Mouse (Mus musculus) limb, embryonic 10.5 days (tissue): Measurements from ENCODE around the gene D930020B18Rik. TPM values are rescaled to one million over a fixed set of nuclear protein-coding genes. Genes with fewer than 3 reads are reported as not detected.

Experiments
- DNase-seq: peaks from one replicate; pipeline ENCODE4 v3.0.0-alpha.2; 2017; ENCODE audit warnings: low spot score
- H3K27ac ChIP-seq: fragments of 300-500 bp; sonication (generic); 2 replicates; pipeline ENCODE4 v1.5.1; 2016; ENCODE audit warnings: mild to moderate bottlenecking
- H3K27me3 ChIP-seq: fragments of 300-500 bp; sonication (generic); 2 replicates; pipeline ENCODE4 v1.6.1; 2016; ENCODE audit warnings: low read depth, mild to moderate bottlenecking; ENCODE audit not compliant: poor library complexity, severe bottlenecking
- H3K36me3 ChIP-seq: fragments of 300-500 bp; sonication (generic); 2 replicates; pipeline ENCODE4 v1.6.1; 2016; ENCODE audit warnings: mild to moderate bottlenecking, moderate library complexity
- H3K4me1 ChIP-seq: fragments of 300-500 bp; sonication (generic); 2 replicates; pipeline ENCODE4 v1.6.1; 2016
- H3K4me3 ChIP-seq: fragments of 300-500 bp; sonication (generic); 2 replicates; pipeline ENCODE4 v1.5.1; 2016; ENCODE audit warnings: mild to moderate bottlenecking, moderate library complexity
- H3K9me3 ChIP-seq: fragments of 300-500 bp; sonication (generic); replicated peaks from 2 replicates; pipeline ENCODE4 v1.6.1; 2016; ENCODE audit warnings: mild to moderate bottlenecking
- WGBS: fragments of 180-500 bp; shearing (Covaris S2); methylation state at CpG from one replicate; pipeline ENCODE4 v1.1.7; 2016; 5-methylcytosine and 5-hydroxymethylcytosine counted together
- microRNA-seq: library from miRNA; unstranded; fragments of <30 nt; microRNA quantifications from one replicate; pipeline ENCODE4, GENCODE M21; 2017
- polyA plus RNA-seq: library from polyadenylated mRNA; unstranded; fragments of >200 nt; fragmentation: Nextera tagmentation; extraction: Ambion mirVana; gene quantifications from 2 replicates; pipeline ENCODE4 v1.2.1, GENCODE M21; 2016

The D930020B18Rik gene
- polyA plus RNA-seq, 1 experiment from 2014 or later = 0.53 TPM

- no peak for DNase-seq
- Histone ChIP-seq H3K9me3 (no peaks in the 10 kb centered on the region), H3K4me3 (no peak overlapping the region), H3K36me3 (no peaks in the 10 kb centered on the region), H3K4me1 (no peaks in the 10 kb centered on the region), H3K27me3 (no peaks in the 10 kb centered on the region), H3K27ac (no peak overlapping the region)
- WGBS = 96% methylated on average over 8 of the region's 8 CpGs
Measured at GRCm38 (mm10) chr10:121731048-121731725, 89.8 kb downstream of the D930020B18Rik start.

GRCm38 (mm10) chr10:121732542-121732941, 91.2 kb downstream of the D930020B18Rik start:
- Histone ChIP-seq H3K27me3 (no peaks in the 10 kb centered on the region), H3K9me3 (no peaks in the 10 kb centered on the region), H3K4me1 (no peaks in the 10 kb centered on the region), H3K36me3 (no peaks in the 10 kb centered on the region), H3K4me3 (no peak overlapping the region), H3K27ac (no peak overlapping the region)
- WGBS = 94% methylated on average over 9 of the region's 9 CpGs
- DNase-seq = no peak

DNA sequence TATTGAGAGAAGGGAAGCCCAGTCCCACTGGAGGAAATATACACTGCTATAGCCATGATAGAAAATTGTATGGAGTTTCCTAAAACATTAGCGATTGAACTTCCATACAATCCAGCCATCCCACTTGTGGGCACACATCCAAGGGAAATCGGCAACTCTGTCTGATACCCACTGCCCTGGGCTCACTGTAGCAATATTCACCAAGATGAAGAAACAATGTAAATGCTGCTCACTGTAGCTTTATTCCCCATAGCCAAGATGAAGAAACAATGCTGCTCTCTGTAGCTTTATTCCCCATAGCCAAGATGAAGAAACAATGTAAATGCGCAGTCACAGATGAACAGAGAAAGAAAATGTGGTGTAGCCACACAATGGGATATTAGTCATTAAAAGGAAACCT, 95.9 kb downstream of the D930020B18Rik start:
- DNase-seq = no peak
- H3K27me3 ChIP-seq = no peaks in the 10 kb centered on the region
- H3K27ac ChIP-seq = no peak overlapping the region
- 89% methylated on average over 3 of the region's 3 CpGs for WGBS
- H3K4me1 ChIP-seq = peaks cover 17% of the 10 kb centered on the region
- no peak overlapping the region for H3K4me3 ChIP-seq
- H3K9me3 ChIP-seq = no peaks in the 10 kb centered on the region
- no peaks in the 10 kb centered on the region for H3K36me3 ChIP-seq

GRCm38 (mm10) chr10:121739548-121740505, 98.4 kb downstream of the D930020B18Rik start, which contains the start of gene BC048403:
TSS of gene BC048403 (plus strand) at chr10:121739937.
- H3K27me3 ChIP-seq = no peaks in the 10 kb centered on the region
- H3K36me3 ChIP-seq = no peaks in the 10 kb centered on the region
- no peaks in the 10 kb centered on the region for H3K9me3 ChIP-seq
- H3K4me3 ChIP-seq = peak within 1 kb of the TSS; percentile 89
- H3K4me1 ChIP-seq = peaks cover 22% of the 10 kb centered on the region
- WGBS = under 1% methylated on average over 68 of the region's 68 CpGs
- H3K27ac ChIP-seq = peak within 1 kb of the TSS; percentile 93
- peak; percentile 96 for DNase-seq

GRCm38 (mm10) chr10:121742336-121742735, 100.9 kb downstream of the D930020B18Rik start:
- Histone ChIP-seq H3K36me3 (peaks cover 22% of the 10 kb centered on the region), H3K27me3 (no peaks in the 10 kb centered on the region), H3K4me3 (no peak overlapping the region), H3K4me1 (peaks cover 22% of the 10 kb centered on the region), H3K27ac (no peak overlapping the region), H3K9me3 (no peaks in the 10 kb centered on the region)
- no peak for DNase-seq
- WGBS = 32% methylated on average over 4 of the region's 4 CpGs

Small RNA genes lying within 50 kb of the gene (microRNA-seq; reads per million reads assigned to microRNA genes)
- not detected for gene Gm24330

Other genes starting within 250 kb of the D930020B18Rik start
- 18.0 and 21.1 TPM in 2 replicates for gene Rassf3, start 165.2 kb upstream of the D930020B18Rik start, polyA plus RNA-seq
- 25.1 and 29.9 TPM in 2 replicates for gene Tbk1, start 54.8 kb upstream of the D930020B18Rik start, polyA plus RNA-seq
- 58.0 and 63.7 TPM in 2 replicates for gene Xpot, start 15.3 kb upstream of the D930020B18Rik start, polyA plus RNA-seq
- gene BC048403, start 98.3 kb downstream of the D930020B18Rik start, polyA plus RNA-seq = 2.8 and 2.9 TPM in 2 replicates